Mouse (Mus musculus): ENCODE measurements around the gene Gm8882. TPM values are rescaled to one million over a fixed set of nuclear protein-coding genes. Genes with fewer than 3 reads are reported as not detected.

The Gm8882 gene
- polyA plus RNA-seq (2012; ENCODE audit: low replicate concordance), result 0.33 TPM in 1 of 2 replicates, not detected in the other

GRCm38 (mm10) chr6:132364034-132364433 is at the start of gene Gm8882:
Gm8882 (minus strand) TSS chr6:132364134.

GRCm38 (mm10) chr6:132314657-132315056 is 49.3 kb downstream of the Gm8882 start, which contains the start of gene Prpmp5:
Prpmp5 (minus strand) TSS chr6:132314757.

Other genes with a start within 250 kb of the Gm8882 start
- not detected in 2 replicates for gene Prb1, start 153.6 kb downstream of the Gm8882 start, polyA plus RNA-seq (2012; ENCODE audit: low replicate concordance)
- not detected in 2 replicates for gene Prpmp5, start 49.4 kb downstream of the Gm8882 start, polyA plus RNA-seq (2012; ENCODE audit: low replicate concordance)
- not detected in 2 replicates for gene Prh1, start 205.7 kb upstream of the Gm8882 start, polyA plus RNA-seq (2012; ENCODE audit: low replicate concordance)
- not detected in 2 replicates for gene Prp2, start 231.8 kb upstream of the Gm8882 start, polyA plus RNA-seq (2012; ENCODE audit: low replicate concordance)

Data from leukemia stem cell, adult 10-12 weeks (primary cell).